Mouse (Mus musculus) CH12.LX (cell line): Measurements from ENCODE around the gene Ispd.

Source experiments
- CHD1 ChIP-seq: IDR thresholded peaks from 2 replicates; pipeline ENCODE4 v1.6.1; 2012; ENCODE audit warnings: low read depth, low read length, improper control_type of control experiment, inconsistent platforms
- EP300 ChIP-seq: IDR thresholded peaks from 2 replicates; pipeline ENCODE4 v1.6.1; 2011; ENCODE audit warnings: low read length, improper control_type of control experiment
- MAFK ChIP-seq: IDR thresholded peaks from 2 replicates; pipeline ENCODE4 v1.6.1; 2011; ENCODE audit warnings: low read length, improper control_type of control experiment; ENCODE audit not compliant: insufficient replicate concordance
- POLR2A ChIP-seq: IDR thresholded peaks from 2 replicates; pipeline ENCODE4 v1.6.1; 2011; ENCODE audit warnings: low read depth, mild to moderate bottlenecking, improper control_type of control experiment, low read length
- UBTF ChIP-seq: IDR thresholded peaks from 2 replicates; pipeline ENCODE4 v1.6.1; 2012; ENCODE audit warnings: low read depth, mild to moderate bottlenecking, inconsistent platforms, low read length, improper control_type of control experiment, moderate library complexity

- TF ChIP-seq MAFK (no peak), POLR2A (no peak), CHD1 (no peak), EP300 (no peak), UBTF (no peak)
These were observed 323.1 kb downstream of the Ispd start for GRCm38 (mm10) chr12:36704380-36704779.
